Mouse (Mus musculus) embryonic fibroblast, embryonic 13.5 days (primary cell): ENCODE data around the gene Gif.

Source experiments
- CTCF ChIP-seq: IDR thresholded peaks from 2 replicates; pipeline ENCODE4 v1.5.1; 2011; ENCODE audit warnings: mild to moderate bottlenecking, control low read depth, low read length, moderate library complexity, borderline replicate concordance; ENCODE audit not compliant: insufficient read depth
- POLR2A ChIP-seq: IDR thresholded peaks from 2 replicates; pipeline ENCODE4 v1.6.1; 2011; ENCODE audit warnings: low read depth, mild to moderate bottlenecking, control low read depth, low read length, moderate library complexity

- TF ChIP-seq POLR2A (no peak), CTCF (no peak)
Measured at GRCm38 (mm10) chr19:11723870-11724269, 23.5 kb upstream of the Gif start.
